Mouse (Mus musculus) liver, embryonic 14.5 days (tissue): ENCODE data around the gene Dctn2. TPM values are rescaled to one million over a fixed set of nuclear protein-coding genes. Genes with fewer than 3 reads are reported as not detected.

Source experiments
- ATAC-seq: fragments of 200-750 bp; cut with Nextera tagmentation; 2 replicates; pipeline ENCODE4 v1.8.0; 2017; ENCODE audit warnings: moderate number of reproducible peaks, mild to moderate bottlenecking, moderate library complexity; ENCODE audit not compliant: insufficient read depth
- DNase-seq, 3 experiments: peaks; one replicate each; pipeline ENCODE4 v3.0.0-alpha.2; 2012 to 2013; ENCODE audit warnings: low read depth in 3 of 3, low spot score in 3 of 3
- H3K27ac ChIP-seq: fragments of 300-500 bp; sonication (generic); 2 replicates; pipeline ENCODE4 v1.5.1; 2014; ENCODE audit warnings: moderate library complexity, mild to moderate bottlenecking, control low read depth, inconsistent platforms
- H3K27me3 ChIP-seq: fragments of 300-500 bp; sonication (generic); 2 replicates; pipeline ENCODE4 v1.6.1; 2014; ENCODE audit warnings: mild to moderate bottlenecking, low read length, moderate library complexity; ENCODE audit not compliant: control insufficient read depth, insufficient read depth
- H3K36me3 ChIP-seq: fragments of 300-500 bp; sonication (generic); replicated peaks from 2 replicates; pipeline ENCODE4 v1.6.1; 2014; ENCODE audit warnings: low read depth; ENCODE audit not compliant: control insufficient read depth, insufficient read depth
- H3K4me1 ChIP-seq, 2 experiments: fragments of 200-500 bp in 1 of 2; fragments of 300-500 bp in 1 of 2; sonication (generic) in 1 of 2; replicated peaks; 2 replicates each; pipeline ENCODE4 v1.6.1; 2012 to 2014; ENCODE audit warnings: antibody characterized with exemption in 1 of 2, inconsistent platforms in 1 of 2, low read length in 1 of 2; ENCODE audit not compliant: control insufficient read depth in 2 of 2, insufficient read depth in 2 of 2
- H3K4me2 ChIP-seq: fragments of 300-500 bp; sonication (generic); 2 replicates; pipeline ENCODE4 v1.6.1; 2014; ENCODE audit warnings: low read depth, mild to moderate bottlenecking, control low read depth, moderate library complexity
- H3K4me3 ChIP-seq, 2 experiments: fragments of 200-500 bp in 1 of 2; fragments of 300-500 bp in 1 of 2; sonication (generic) in 1 of 2; 2 replicates each; pipeline ENCODE4 v1.5.1; 2012 to 2014; ENCODE audit warnings: low read depth in 2 of 2, low read length in 2 of 2, mild to moderate bottlenecking in 2 of 2, control low read depth in 1 of 2, inconsistent platforms in 1 of 2, moderate library complexity in 1 of 2; ENCODE audit not compliant: insufficient read depth in 1 of 2
- H3K9ac ChIP-seq: fragments of 300-500 bp; sonication (generic); replicated peaks from 2 replicates; pipeline ENCODE4 v1.6.1; 2014; ENCODE audit warnings: mild to moderate bottlenecking, control low read depth, moderate library complexity
- H3K9me3 ChIP-seq: fragments of 300-500 bp; sonication (generic); 2 replicates; pipeline ENCODE4 v1.6.1; 2016; ENCODE audit warnings: low read length, mixed read lengths; ENCODE audit not compliant: control insufficient read depth
- CTCF ChIP-seq: IDR thresholded peaks from 2 replicates; pipeline ENCODE4 v1.5.1; 2016; ENCODE audit warnings: antibody characterized with exemption, low read depth, control low read depth
- EP300 ChIP-seq: IDR thresholded peaks from 2 replicates; pipeline ENCODE4 v1.6.1; 2016; ENCODE audit warnings: antibody characterized with exemption, low read depth
- WGBS: fragments of 180-500 bp; shearing (Covaris S2); extraction: QIAGEN DNeasy Blood & Tissue Kit; methylation state at CpG from one replicate; pipeline ENCODE4 v1.1.7; 2014; ENCODE audit not compliant: insufficient replicate concordance; 5-methylcytosine and 5-hydroxymethylcytosine counted together
- polyA plus RNA-seq, 2 experiments: library from polyadenylated mRNA; depleted of rRNA in 1 of 2; stranded (reverse) in 1 of 2; unstranded in 1 of 2; fragments of >200 nt; fragmentation: Nextera tagmentation in 1 of 2; extraction: Ambion mirVana in 1 of 2; gene quantifications; 2 replicates each; pipeline versions ENCODE4 v1.2.1 to v1.2.3; 2012 to 2014

Dctn2 gene
- polyA plus RNA-seq, 2 experiments = 58.7 to 59.2 TPM

DNA sequence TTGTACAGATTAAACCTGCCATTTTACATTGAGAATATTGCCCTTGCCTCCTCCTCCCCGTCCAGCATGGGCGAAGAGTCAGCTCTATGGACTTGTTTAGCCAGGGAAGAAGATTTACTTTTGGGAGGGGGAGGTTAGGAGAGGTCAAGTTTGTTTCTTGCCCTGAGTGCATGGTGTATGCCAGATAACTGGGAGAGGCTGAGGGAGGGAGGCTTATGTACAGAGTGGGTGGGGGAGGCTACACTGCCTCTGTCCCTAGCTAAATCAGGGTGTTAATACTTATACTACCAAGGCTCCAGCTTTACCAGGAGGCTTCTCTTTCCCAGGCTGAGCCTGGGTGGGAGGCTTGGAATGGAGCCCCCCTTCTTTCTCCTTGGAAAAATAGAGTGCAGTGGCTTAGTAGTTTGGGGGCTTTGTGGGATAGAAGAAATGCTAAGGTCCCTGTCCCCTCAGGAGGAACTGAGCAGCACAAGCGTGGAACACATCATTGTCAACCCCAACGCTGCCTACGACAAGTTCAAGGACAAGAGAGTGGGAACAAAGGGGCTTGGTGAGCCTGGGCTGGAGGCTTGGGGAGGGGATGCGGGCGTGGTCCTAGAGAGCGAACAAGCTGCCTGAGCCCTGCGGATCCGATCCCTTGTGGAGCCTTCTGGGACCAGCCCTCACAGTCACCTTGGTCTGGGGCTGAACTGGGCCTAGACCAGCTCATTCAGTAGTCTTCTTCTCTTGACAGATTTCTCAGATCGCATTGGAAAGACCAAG, 8.3 kb downstream of the Dctn2 start:
- Histone ChIP-seq H3K4me1 (peaks cover 3 to 13% of the 10 kb centered on the region in 2 experiments; a peak in 3 of 4 replicates), H3K4me2 (no peak overlapping the region), H3K27me3 (no peaks in the 10 kb centered on the region), H3K27ac (no peak overlapping the region), H3K4me3 (no peak overlapping the region), H3K9me3 (no peaks in the 10 kb centered on the region), H3K9ac (no peak overlapping the region), H3K36me3 (peaks cover 38% of the 10 kb centered on the region)
- TF ChIP-seq CTCF = no peak
- no peak for TF ChIP-seq EP300
- ATAC-seq = no peak
- no peak for DNase-seq
- 84% methylated on average over 11 of the region's 11 CpGs for WGBS

DNA sequence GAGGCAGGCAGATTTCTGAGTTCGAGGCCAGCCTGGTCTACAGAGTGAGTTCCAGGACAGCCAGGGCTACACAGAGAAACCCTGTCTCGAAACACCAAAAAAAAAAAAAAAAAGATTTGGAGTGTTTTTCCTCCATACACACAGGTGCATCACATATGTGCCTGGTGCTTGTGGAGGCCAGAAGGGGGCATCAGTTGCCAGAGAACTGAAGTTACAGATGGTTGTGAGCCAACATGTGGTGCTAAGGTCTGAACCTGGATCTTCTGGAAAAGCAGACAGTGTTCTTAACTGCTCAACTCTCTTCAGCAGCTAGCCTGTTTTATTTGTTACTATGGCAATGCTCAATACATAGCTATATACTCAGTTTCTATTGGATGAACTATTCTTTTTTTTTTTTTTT, 13.6 kb downstream of the Dctn2 start:
- WGBS = 89% methylated on average over 1 of the region's 2 CpGs
- no peak overlapping the region for H3K9ac ChIP-seq
- H3K27me3 ChIP-seq = no peaks in the 10 kb centered on the region
- H3K36me3 ChIP-seq = peaks cover 78% of the 10 kb centered on the region
- no peak overlapping the region for H3K27ac ChIP-seq
- H3K4me2 ChIP-seq = no peak overlapping the region
- H3K4me1 ChIP-seq = no peaks in the 10 kb centered on the region
- TF ChIP-seq EP300 (no peak), CTCF (peak; percentile 46)
- H3K4me3 ChIP-seq = no peak overlapping the region
- ATAC-seq (no peak), DNase-seq (no peak)
- H3K9me3 ChIP-seq = no peaks in the 10 kb centered on the region; the same call in 1 of the 2 replicates

DNA sequence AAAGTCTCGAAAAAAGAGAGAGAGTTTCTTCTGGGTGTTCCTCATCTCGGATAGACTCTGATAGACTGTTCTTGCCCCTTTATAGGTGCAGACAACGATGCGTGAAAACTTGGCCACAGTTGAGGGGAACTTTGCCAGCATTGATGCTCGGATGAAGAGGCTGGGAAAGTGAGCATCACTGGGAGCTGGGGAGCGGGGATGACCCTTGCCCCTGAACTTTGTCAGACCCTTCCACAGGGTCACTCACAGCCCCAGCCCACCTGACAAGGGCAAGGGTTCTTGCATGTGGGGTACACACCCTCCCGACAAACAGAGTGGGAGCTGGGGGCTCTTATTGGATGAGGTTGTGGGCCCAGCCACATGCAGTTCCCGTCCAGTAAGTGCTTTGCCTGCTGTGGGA, 15.1 kb downstream of the Dctn2 start:
- no peaks in the 10 kb centered on the region; the same call in 1 of the 2 replicates for H3K9me3 ChIP-seq
- H3K27ac ChIP-seq = no peak overlapping the region
- no peak overlapping the region for H3K4me2 ChIP-seq
- no peak for TF ChIP-seq CTCF
- ATAC-seq (no peak), DNase-seq (no peak)
- H3K9ac ChIP-seq = no peak overlapping the region
- H3K27me3 ChIP-seq = no peaks in the 10 kb centered on the region
- no peak overlapping the region for H3K4me3 ChIP-seq
- no peaks in the 10 kb centered on the region for H3K4me1 ChIP-seq
- WGBS = 82% methylated on average over 8 of the region's 8 CpGs
- peaks cover 75% of the 10 kb centered on the region for H3K36me3 ChIP-seq

DNA sequence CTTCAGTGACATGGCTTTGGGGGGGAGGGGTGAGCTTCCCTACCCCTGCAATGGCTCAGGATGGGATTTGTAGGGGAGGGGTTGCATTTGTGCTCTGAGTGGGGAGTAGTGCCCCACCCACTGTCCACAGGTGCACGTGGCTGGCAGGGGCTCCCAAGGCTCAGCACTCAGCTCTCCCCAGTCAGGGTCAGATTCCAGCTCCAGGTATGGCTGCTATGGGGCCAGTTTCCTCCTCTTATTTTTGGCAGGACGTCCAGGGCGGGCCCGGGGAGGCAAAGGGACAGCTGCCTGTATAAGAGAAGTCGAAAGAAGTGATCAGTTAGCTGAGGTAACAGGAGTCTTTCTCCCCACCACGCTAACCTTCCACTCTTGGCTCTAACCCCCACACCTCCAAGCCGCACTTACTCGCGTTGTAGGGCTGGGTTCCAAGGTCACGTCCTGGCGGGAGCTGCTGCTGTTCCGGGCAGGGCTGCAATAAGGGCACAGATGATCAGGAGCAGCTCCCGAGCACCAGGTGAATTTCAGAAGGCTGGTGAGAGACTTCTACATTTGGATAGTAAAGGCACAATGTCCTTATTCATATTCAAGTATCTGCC, 16.6 kb downstream of the Dctn2 start:
- Histone ChIP-seq H3K4me3 (no peak overlapping the region), H3K4me1 (peaks cover 0 to 11% of the 10 kb centered on the region in 2 experiments; a peak in 2 of 4 replicates), H3K9ac (no peak overlapping the region), H3K9me3 (no peaks in the 10 kb centered on the region; the same call in 1 of the 2 replicates), H3K4me2 (no peak overlapping the region), H3K36me3 (peaks cover 70% of the 10 kb centered on the region), H3K27ac (no peak overlapping the region), H3K27me3 (no peaks in the 10 kb centered on the region)
- TF ChIP-seq EP300 (no peak), CTCF (no peak)
- 76% methylated on average over 13 of the region's 13 CpGs for WGBS
- ATAC-seq (no peak), DNase-seq (no peak)

DNA sequence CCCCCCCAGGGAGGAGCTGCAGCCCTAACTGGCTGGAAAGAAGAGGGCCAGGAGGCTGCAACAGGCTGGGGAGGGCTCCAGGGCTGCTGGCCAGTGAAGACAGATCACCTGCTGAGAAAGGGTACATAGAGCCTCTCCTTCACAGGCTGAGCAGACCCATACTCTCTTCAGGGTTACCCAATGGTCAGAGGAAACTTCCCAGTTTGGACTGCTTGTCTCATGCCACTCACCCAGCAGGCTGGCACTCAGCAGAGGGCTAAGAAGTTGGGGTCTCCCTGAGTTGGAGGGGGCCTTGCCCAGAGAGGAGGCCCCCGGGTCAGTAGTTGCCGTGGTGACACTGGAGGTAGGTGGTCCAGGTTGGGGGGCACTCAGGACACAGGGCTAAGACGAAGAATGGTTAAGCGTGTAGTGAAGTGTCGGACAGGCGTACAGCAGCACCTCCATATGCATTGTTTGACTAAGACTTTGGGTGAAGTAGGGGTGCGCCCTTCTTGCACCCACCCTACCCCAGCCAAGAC, 18.0 kb downstream of the Dctn2 start:
- no peak for TF ChIP-seq EP300
- no peak for TF ChIP-seq CTCF
- H3K4me2 ChIP-seq = no peak overlapping the region
- H3K4me3 ChIP-seq = no peak overlapping the region
- DNase-seq = no peak
- no peak overlapping the region for H3K9ac ChIP-seq
- no peaks in the 10 kb centered on the region; the same call in 1 of the 2 replicates for H3K9me3 ChIP-seq
- no peaks in the 10 kb centered on the region for H3K27me3 ChIP-seq
- ATAC-seq = no peak
- peaks cover 0 to 13% of the 10 kb centered on the region in 2 experiments; a peak in 2 of 4 replicates for H3K4me1 ChIP-seq
- 94% methylated on average over 7 of the region's 7 CpGs for WGBS
- H3K36me3 ChIP-seq = peaks cover 64% of the 10 kb centered on the region
- no peak overlapping the region for H3K27ac ChIP-seq
